ENCODE assay signal across 7 mouse cellular contexts in the genomic region with DNA sequence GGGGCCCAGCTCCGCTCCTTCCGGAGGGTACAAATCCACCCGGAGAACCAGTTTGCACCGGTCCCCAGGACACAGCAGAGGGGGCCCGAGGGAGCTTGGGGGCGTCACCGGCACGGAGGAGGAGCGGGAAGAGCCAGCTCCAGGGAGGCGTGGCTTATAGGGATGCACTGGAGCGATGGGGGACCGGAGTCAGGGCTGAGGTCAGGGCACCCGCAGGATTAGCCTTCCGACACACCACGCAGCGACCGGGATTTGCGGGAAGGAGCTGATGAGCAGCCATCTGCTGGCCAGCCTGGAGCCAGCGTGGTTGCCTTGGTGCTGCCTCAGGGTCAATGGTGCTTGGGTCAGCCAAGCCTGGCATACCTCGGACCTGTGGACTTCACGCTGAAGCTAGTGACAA. TPM values are rescaled to one million over a fixed set of nuclear protein-coding genes. Genes with fewer than 3 reads are reported as not detected.
A peak's percentile ranks its signal among the peaks of the same experiment; 100 is the strongest.
DNase-seq lines count a peak whose midpoint lies in the region; ATAC-seq and TF ChIP-seq lines count a peak whose summit lies in the region.

No protein-coding gene starts in this region.

- no peak overlapping the region for H3K27ac ChIP-seq in heart, postnatal 0 days (ENCODE audit: low read depth)
- no peak overlapping the region for H3K27ac ChIP-seq in liver, adult 2 months (replicated peaks; ENCODE audit: insufficient read depth, low read depth, low read length)
- no peak overlapping the region for H3K27ac ChIP-seq in olfactory bulb, adult 2 months (ENCODE audit: insufficient read depth, low read depth, low read length)

- H3K36me3 ChIP-seq in heart, postnatal 0 days (replicated peaks; ENCODE audit: control insufficient read depth, insufficient read depth, low read length): no peaks in the 10 kb centered on the region
- H3K36me3 ChIP-seq in liver, adult 2 months (ENCODE audit: control insufficient read depth, insufficient read depth, low read length): no peaks in the 10 kb centered on the region

- 2% methylated on average over 21 of the region's 21 CpGs for WGBS in heart, postnatal 0 days
- 3% methylated on average over 21 of the region's 21 CpGs for WGBS in liver, adult 2 months
- whole genome bisulfite sequencing in olfactory bulb, adult 2 months: 10% methylated on average over 21 of the region's 21 CpGs

- no peaks in the 10 kb centered on the region for H3K9me3 ChIP-seq in heart, postnatal 0 days (replicated peaks; ENCODE audit: control insufficient read depth, low read length)

- peak overlapping the region; percentile 18 for H3K4me3 ChIP-seq in heart, postnatal 0 days (ENCODE audit: low read depth, low read length)
- peak overlapping the region; percentile 5; the same call in 1 of the 2 replicates for H3K4me3 ChIP-seq in liver, adult 2 months (ENCODE audit: insufficient read depth, low read depth, low read length)
- H3K4me3 ChIP-seq in olfactory bulb, adult 2 months (ENCODE audit: insufficient read depth, low read depth, low read length): peak overlapping the region; percentile 30

- peak; percentile 82 for ATAC-seq in heart, postnatal 0 days (ENCODE audit: insufficient read depth, low read depth)

- no peaks in the 10 kb centered on the region for H3K27me3 ChIP-seq in heart, postnatal 0 days (ENCODE audit: control insufficient read depth, insufficient read depth, low read length)
- H3K27me3 ChIP-seq in liver, adult 2 months (ENCODE audit: control insufficient read depth, insufficient read depth, low read length): no peaks in the 10 kb centered on the region

- H3K4me1 ChIP-seq in heart, postnatal 0 days (ENCODE audit: control insufficient read depth, insufficient read depth): peaks cover 7% of the 10 kb centered on the region; the same call in 1 of the 2 replicates
- H3K4me1 ChIP-seq in liver, adult 2 months (ENCODE audit: control insufficient read depth, insufficient read depth, low read length): no peaks in the 10 kb centered on the region
- peaks cover 6% of the 10 kb centered on the region for H3K4me1 ChIP-seq in olfactory bulb, adult 2 months (ENCODE audit: control insufficient read depth, insufficient read depth, low read length)

- peak; percentile 39 for DNase-seq in ovary, postnatal 36 days (ENCODE audit: low spot score)
- DNase-seq in ovary, adult 18-20 months (ENCODE audit: low spot score): no peak
- DNase-seq in cerebellum, postnatal 36 days: peak; percentile 72 to 77
- DNase-seq in heart, postnatal 0 days (ENCODE audit: low spot score): no peak
- DNase-seq in liver, adult 2 months (ENCODE audit: extremely low read depth, low read depth, low spot score): peak; percentile 44
- no peak for DNase-seq in left cerebral cortex, postnatal 25 days (ENCODE audit: low spot score in 2 of 2)

- no peaks in the 10 kb centered on the region for H3K79me2 ChIP-seq in liver, adult 2 months (ENCODE audit: control insufficient read depth, insufficient read depth, low read length)

- TF ChIP-seq POLR2A in liver, adult 2 months (IDR thresholded peaks at IDR 0.05; ENCODE audit: extremely low read depth, insufficient read depth, low read length): no peak
- no peak for TF ChIP-seq POLR2A in olfactory bulb, adult 2 months (IDR thresholded peaks at IDR 0.05; ENCODE audit: insufficient read depth, low read depth, low read length)

- peak overlapping the region; percentile 51 for H3K4me2 ChIP-seq in heart, postnatal 0 days (ENCODE audit: low read depth, low read length)

- no peak for TF ChIP-seq CTCF in heart, postnatal 0 days (IDR thresholded peaks at IDR 0.05; ENCODE audit: low read depth)
- peak; percentile 31; the same call in 1 of the 2 replicates for TF ChIP-seq CTCF in liver, adult 2 months (IDR thresholded peaks at IDR 0.05; ENCODE audit: low read depth, low read length)
- TF ChIP-seq CTCF in olfactory bulb, adult 2 months (IDR thresholded peaks at IDR 0.05; ENCODE audit: insufficient read depth, low read depth, low read length): no peak

- intact Hi-C loops in left cerebral cortex, postnatal 25 days (cut with DNase I): no loop called here

- H3K9ac ChIP-seq in heart, postnatal 0 days (replicated peaks; ENCODE audit: low read depth, low read length): no peak overlapping the region; the same call in 1 of the 2 replicates
- no peak overlapping the region for H3K9ac ChIP-seq in liver, adult 2 months (ENCODE audit: low read depth, low read length)

- TF ChIP-seq EP300 in heart, postnatal 0 days (IDR thresholded peaks at IDR 0.05; ENCODE audit: low read depth): no peak

RNA-seq across cellular contexts. Expression of a gene that starts 19.6 kb away (rescaled TPM):
- 1,123 and 1,337 TPM in 2 replicates for total RNA-seq in heart, postnatal 0 days (2014; rRNA removed; ENCODE audit: low replicate concordance)
- 1,661 and 1,734 TPM in 2 replicates for polyA plus RNA-seq in heart, postnatal 0 days (2015; fragmentation: Nextera tagmentation; extraction: Ambion mirVana)
- 264 and 310 TPM in 2 replicates for total RNA-seq in liver, adult 2 months (2014; rRNA removed)
- 147 and 153 TPM in 2 replicates for polyA plus RNA-seq in liver, adult 2 months (2012; rRNA removed)
- 812 TPM in 1 of 2 replicates, not detected in the other for polyA plus RNA-seq in olfactory bulb, adult 2 months (2012; ENCODE audit: insufficient read depth, insufficient read length, low replicate concordance, missing spikeins)
- 100 to 1,000 TPM; 301 to 318 TPM for total RNA-seq in left cerebral cortex, postnatal 25 days (2021)

RNA-seq across cellular contexts. Expression of a gene that starts 56.8 kb away (rescaled TPM):
- 9.8 and 16.9 TPM in 2 replicates for total RNA-seq in heart, postnatal 0 days (2014; rRNA removed; ENCODE audit: low replicate concordance)
- polyA plus RNA-seq in heart, postnatal 0 days (2015; fragmentation: Nextera tagmentation; extraction: Ambion mirVana): 14.4 and 15.8 TPM in 2 replicates
- total RNA-seq in liver, adult 2 months (2014; rRNA removed): 5.8 and 6.4 TPM in 2 replicates
- 3.8 and 5.0 TPM in 2 replicates for polyA plus RNA-seq in liver, adult 2 months (2012; rRNA removed)
- not detected in 2 replicates for polyA plus RNA-seq in olfactory bulb, adult 2 months (2012; ENCODE audit: insufficient read depth, insufficient read length, low replicate concordance, missing spikeins)
- 10 to 100 TPM; 18.8 to 21.0 TPM for total RNA-seq in left cerebral cortex, postnatal 25 days (2021)

Comparison
In these comparisons a context has a peak if more than half of its experiments do, and no peak if none do; other contexts are left out.
1. DNase-seq: peak in ovary, postnatal 36 days (single experiment), cerebellum, postnatal 36 days (2 of 2) and liver, adult 2 months (single experiment); none in ovary, adult 18-20 months (single experiment), heart, postnatal 0 days (single experiment) and left cerebral cortex, postnatal 25 days (0 of 2).
2. Peak in every context shown above with its lines, with median percentiles within 50 percentile points of each other: H3K4me3 ChIP-seq.